Mouse (Mus musculus) brain, embryonic 14.5 days (tissue): ENCODE data around the gene Gm11020.

Experiments used
- CTCF ChIP-seq: fragments of 200-500 bp; IDR thresholded peaks from 2 replicates; pipeline ENCODE4 v1.5.1; 2012; ENCODE audit warnings: inconsistent platforms, mild to moderate bottlenecking, moderate library complexity, borderline replicate concordance; ENCODE audit not compliant: insufficient read depth, insufficient read length; ENCODE audit errors: extremely low read depth
- POLR2A ChIP-seq: fragments of 200-500 bp; IDR thresholded peaks from 2 replicates; pipeline ENCODE4 v1.6.1; 2012; ENCODE audit warnings: mild to moderate bottlenecking, inconsistent platforms, borderline replicate concordance; ENCODE audit not compliant: poor library complexity, insufficient read depth, insufficient read length, severe bottlenecking; ENCODE audit errors: extremely low read depth

DNA sequence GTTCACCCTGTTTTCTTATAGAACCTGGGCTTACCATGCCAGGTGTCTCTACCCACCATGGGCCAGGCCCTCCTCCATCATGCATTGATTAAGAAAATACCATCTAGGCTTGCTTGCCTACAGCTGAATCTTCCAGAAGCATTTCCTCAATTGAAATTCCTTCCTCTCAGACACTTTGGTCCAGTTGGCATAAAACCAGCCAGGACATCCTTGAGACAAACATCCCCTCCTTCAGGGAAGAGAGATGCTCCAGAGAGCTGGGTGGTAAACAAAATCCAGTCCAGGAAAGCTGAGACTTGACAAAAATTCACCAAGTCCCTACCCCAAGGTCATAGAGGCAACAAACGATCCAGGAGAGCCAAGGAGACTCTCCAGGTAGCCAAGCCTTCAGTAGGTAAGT lies 12.8 kb downstream of the Gm11020 start:
- no peak for TF ChIP-seq CTCF
- no peak for TF ChIP-seq POLR2A
